26 mouse cellular contexts compared by ENCODE assay signal in the genomic region with DNA sequence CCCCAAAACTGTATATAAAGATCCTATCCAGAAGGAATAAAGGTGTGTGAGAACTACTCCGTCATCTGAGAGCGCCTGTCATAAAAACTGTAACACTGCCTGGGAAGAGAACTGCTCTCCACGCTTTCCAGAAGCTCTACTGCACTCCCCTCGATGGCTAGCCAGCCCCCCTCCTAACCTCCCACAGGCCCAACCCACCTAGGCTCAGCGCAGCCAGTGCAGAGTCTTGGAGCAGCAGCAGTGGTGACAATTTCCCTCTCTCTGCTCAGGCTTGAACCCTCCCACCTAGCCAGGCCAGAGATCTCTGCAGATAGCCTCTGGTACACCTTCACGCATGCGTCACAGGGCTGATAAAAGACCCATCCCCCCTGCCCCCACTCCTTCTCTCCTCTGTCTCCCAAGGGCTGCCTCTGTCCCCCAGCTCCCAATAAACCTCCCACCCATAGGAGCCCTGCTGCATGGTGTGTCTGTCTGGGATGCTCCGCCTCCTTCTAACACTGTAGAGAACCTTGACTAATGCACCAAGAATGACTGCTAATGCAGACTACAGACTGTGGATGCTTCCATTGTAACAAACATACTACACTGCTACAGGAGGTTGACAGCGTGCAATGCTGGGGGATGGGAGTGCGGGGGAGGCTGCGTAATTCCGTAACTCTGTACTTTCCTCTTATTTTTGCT. TPM values are rescaled to one million over a fixed set of nuclear protein-coding genes. Genes with fewer than 3 reads are reported as not detected.
DNase-seq lines count a peak whose midpoint lies in the region; ATAC-seq lines count a peak whose summit lies in the region.
"Had no signal": no experiment of that assay in that cellular context is flagged by ENCODE, and none has a peak within 500 bp of the region (broad histone marks: within the 10 kb centered on the region; RNA-seq: fewer than 3 reads in every experiment).

No protein-coding gene starts in this region.

- H3K4me1 ChIP-seq in hindbrain, embryonic 11.5 days (replicated peaks; ENCODE audit: control insufficient read depth, insufficient read depth, low read length): no peaks in the 10 kb centered on the region
- no peaks in the 10 kb centered on the region for H3K4me1 ChIP-seq in hindbrain, embryonic 16.5 days (ENCODE audit: control insufficient read depth, insufficient read depth, low read depth, low read length)
- H3K4me1 ChIP-seq in intestine, embryonic 14.5 days (replicated peaks; ENCODE audit: control insufficient read depth, insufficient read depth, low read length): peaks cover 6% of the 10 kb centered on the region; the same call in 1 of the 2 replicates
- H3K4me1 ChIP-seq in intestine, embryonic 15.5 days (replicated peaks): no peaks in the 10 kb centered on the region; the same call in 1 of the 2 replicates
- no peaks in the 10 kb centered on the region for H3K4me1 ChIP-seq in midbrain, embryonic 11.5 days (ENCODE audit: control insufficient read depth, insufficient read depth, low read length)
- no peaks in the 10 kb centered on the region for H3K4me1 ChIP-seq in midbrain, embryonic 14.5 days (ENCODE audit: control insufficient read depth, insufficient read depth, low read length)
- H3K4me1 ChIP-seq: forebrain, embryonic 12.5 days; forebrain, embryonic 15.5 days had no signal

- 84% methylated on average over 12 of the region's 12 CpGs for WGBS in hindbrain, embryonic 11.5 days
- WGBS in hindbrain, embryonic 16.5 days: 82% methylated on average over 12 of the region's 12 CpGs
- WGBS in intestine, embryonic 14.5 days: 82% methylated on average over 12 of the region's 12 CpGs
- WGBS in intestine, embryonic 15.5 days: 83% methylated on average over 12 of the region's 12 CpGs
- 83% methylated on average over 12 of the region's 12 CpGs for WGBS in midbrain, embryonic 11.5 days
- 83% methylated on average over 12 of the region's 12 CpGs for WGBS in midbrain, embryonic 14.5 days

- no peaks in the 10 kb centered on the region for H3K27me3 ChIP-seq in hindbrain, embryonic 11.5 days (ENCODE audit: control insufficient read depth, insufficient read depth, low read length)
- H3K27me3 ChIP-seq in hindbrain, embryonic 16.5 days (replicated peaks; ENCODE audit: control insufficient read depth, insufficient read depth, low read length): no peaks in the 10 kb centered on the region
- no peaks in the 10 kb centered on the region for H3K27me3 ChIP-seq in intestine, embryonic 14.5 days (replicated peaks; ENCODE audit: control insufficient read depth, insufficient read depth, low read length)
- H3K27me3 ChIP-seq in intestine, embryonic 15.5 days (replicated peaks): no peaks in the 10 kb centered on the region
- no peaks in the 10 kb centered on the region for H3K27me3 ChIP-seq in midbrain, embryonic 11.5 days (ENCODE audit: control insufficient read depth, insufficient read depth, low read length)
- no peaks in the 10 kb centered on the region for H3K27me3 ChIP-seq in midbrain, embryonic 14.5 days (ENCODE audit: control insufficient read depth, insufficient read depth, low read length)
- H3K27me3 ChIP-seq: embryonic facial prominence, embryonic 13.5 days; forebrain, embryonic 12.5 days; forebrain, embryonic 15.5 days; heart, embryonic 12.5 days; heart, embryonic 15.5 days had no signal

- H3K4me2 ChIP-seq in hindbrain, embryonic 11.5 days (replicated peaks; ENCODE audit: low read depth, low read length): no peak overlapping the region
- no peak overlapping the region for H3K4me2 ChIP-seq in hindbrain, embryonic 16.5 days (ENCODE audit: low read length)
- no peak overlapping the region for H3K4me2 ChIP-seq in intestine, embryonic 14.5 days (ENCODE audit: low read length)
- H3K4me2 ChIP-seq in intestine, embryonic 15.5 days (replicated peaks): no peak overlapping the region
- H3K4me2 ChIP-seq in midbrain, embryonic 11.5 days: no peak overlapping the region
- no peak overlapping the region for H3K4me2 ChIP-seq in midbrain, embryonic 14.5 days (ENCODE audit: low read length)
- H3K4me2 ChIP-seq: embryonic facial prominence, embryonic 13.5 days; forebrain, embryonic 12.5 days; forebrain, embryonic 15.5 days; heart, embryonic 12.5 days; heart, embryonic 15.5 days had no signal

- no peak for DNase-seq in hindbrain, embryonic 11.5 days (ENCODE audit: low spot score)
- no peak for DNase-seq in intestine, embryonic 14.5 days (ENCODE audit: low spot score)
- DNase-seq in midbrain, embryonic 11.5 days (ENCODE audit: low spot score, missing footprints): peak; percentile 56
- DNase-seq in midbrain, embryonic 14.5 days: no peak
- DNase-seq: adrenal gland, adult 8-10 months; adrenal gland, postnatal 25 days; cerebellum, adult 11-12 months; cerebellum, adult 8-10 months; cerebellum, postnatal 10 days; cerebellum, postnatal 36 days; embryo, embryonic 11 days; gastrocnemius, postnatal 25 days; heart, adult 18-20 months; heart, postnatal 10 days; heart, postnatal 36 days had no signal

- no peaks in the 10 kb centered on the region for H3K9me3 ChIP-seq in hindbrain, embryonic 11.5 days (ENCODE audit: control insufficient read depth, low read length)
- H3K9me3 ChIP-seq in hindbrain, embryonic 16.5 days (ENCODE audit: control insufficient read depth, low read length): no peaks in the 10 kb centered on the region
- H3K9me3 ChIP-seq in intestine, embryonic 14.5 days (ENCODE audit: control insufficient read depth, low read length): no peaks in the 10 kb centered on the region
- no peaks in the 10 kb centered on the region for H3K9me3 ChIP-seq in intestine, embryonic 15.5 days
- H3K9me3 ChIP-seq in midbrain, embryonic 11.5 days (ENCODE audit: control insufficient read depth, low read length): no peaks in the 10 kb centered on the region
- no peaks in the 10 kb centered on the region for H3K9me3 ChIP-seq in midbrain, embryonic 14.5 days (ENCODE audit: control insufficient read depth, low read length)
- H3K9me3 ChIP-seq: embryonic facial prominence, embryonic 13.5 days; forebrain, embryonic 12.5 days; forebrain, embryonic 15.5 days had no signal

- no peak overlapping the region for H3K9ac ChIP-seq in hindbrain, embryonic 11.5 days (ENCODE audit: low read depth, low read length)
- no peak overlapping the region for H3K9ac ChIP-seq in hindbrain, embryonic 16.5 days (ENCODE audit: low read depth, low read length)
- H3K9ac ChIP-seq in intestine, embryonic 14.5 days (ENCODE audit: low read length): no peak overlapping the region
- H3K9ac ChIP-seq in intestine, embryonic 15.5 days: no peak overlapping the region
- H3K9ac ChIP-seq in midbrain, embryonic 11.5 days (ENCODE audit: low read length): no peak overlapping the region
- no peak overlapping the region for H3K9ac ChIP-seq in midbrain, embryonic 14.5 days (replicated peaks; ENCODE audit: low read length)
- H3K9ac ChIP-seq: embryonic facial prominence, embryonic 13.5 days; forebrain, embryonic 12.5 days; forebrain, embryonic 15.5 days; heart, embryonic 12.5 days; heart, embryonic 15.5 days had no signal

- H3K4me3 ChIP-seq in hindbrain, embryonic 11.5 days (ENCODE audit: low read depth, low read length): no peak overlapping the region
- H3K4me3 ChIP-seq in hindbrain, embryonic 16.5 days (ENCODE audit: low read length): no peak overlapping the region
- H3K4me3 ChIP-seq in intestine, embryonic 14.5 days (ENCODE audit: low read depth, low read length): no peak overlapping the region
- no peak overlapping the region for H3K4me3 ChIP-seq in intestine, embryonic 15.5 days (replicated peaks)
- no peak overlapping the region for H3K4me3 ChIP-seq in midbrain, embryonic 11.5 days (ENCODE audit: low read depth, low read length)
- H3K4me3 ChIP-seq in midbrain, embryonic 14.5 days (replicated peaks; ENCODE audit: low read depth, low read length): no peak overlapping the region
- H3K4me3 ChIP-seq: embryonic facial prominence, embryonic 10.5 days; embryonic facial prominence, embryonic 13.5 days; erythroblast, embryonic 14.5 days; forebrain, embryonic 12.5 days; forebrain, embryonic 15.5 days; heart, embryonic 12.5 days; heart, embryonic 15.5 days; hindbrain, embryonic 10.5 days had no signal

- no peak overlapping the region for H3K27ac ChIP-seq in hindbrain, embryonic 11.5 days (ENCODE audit: low read depth, low read length)
- no peak overlapping the region for H3K27ac ChIP-seq in hindbrain, embryonic 16.5 days (ENCODE audit: low read depth, low read length)
- no peak overlapping the region for H3K27ac ChIP-seq in intestine, embryonic 14.5 days (ENCODE audit: low read depth)
- H3K27ac ChIP-seq in intestine, embryonic 15.5 days: no peak overlapping the region
- H3K27ac ChIP-seq in midbrain, embryonic 11.5 days (ENCODE audit: low read depth, low read length): no peak overlapping the region
- no peak overlapping the region for H3K27ac ChIP-seq in midbrain, embryonic 14.5 days (replicated peaks; ENCODE audit: low read depth, low read length)
- H3K27ac ChIP-seq: embryonic facial prominence, embryonic 10.5 days; embryonic facial prominence, embryonic 13.5 days; forebrain, embryonic 12.5 days; forebrain, embryonic 15.5 days; heart, embryonic 15.5 days; hindbrain, embryonic 10.5 days had no signal

- peak; percentile 63 for ATAC-seq in hindbrain, embryonic 11.5 days (ENCODE audit: low FRiP score)
- ATAC-seq in hindbrain, embryonic 16.5 days: no peak
- peak; percentile 12; the same call in 1 of the 2 replicates for ATAC-seq in intestine, embryonic 14.5 days (replicated peaks; ENCODE audit: low FRiP score, low TSS enrichment, low read depth)
- no peak for ATAC-seq in intestine, embryonic 15.5 days
- no peak for ATAC-seq in midbrain, embryonic 11.5 days (ENCODE audit: low FRiP score)
- ATAC-seq in midbrain, embryonic 14.5 days (ENCODE audit: low FRiP score, low TSS enrichment): no peak
- ATAC-seq: activated CD4-positive, CD25-positive, alpha-beta regulatory T cell, adult 4 months; forebrain, embryonic 15.5 days had no signal

- H3K36me3 ChIP-seq in hindbrain, embryonic 11.5 days (ENCODE audit: control insufficient read depth, insufficient read depth, low read length): no peaks in the 10 kb centered on the region
- no peaks in the 10 kb centered on the region for H3K36me3 ChIP-seq in hindbrain, embryonic 16.5 days (ENCODE audit: control insufficient read depth, insufficient read depth, low read length)
- H3K36me3 ChIP-seq in intestine, embryonic 14.5 days (ENCODE audit: control insufficient read depth, insufficient read depth, low read length): no peaks in the 10 kb centered on the region
- no peaks in the 10 kb centered on the region for H3K36me3 ChIP-seq in intestine, embryonic 15.5 days
- no peaks in the 10 kb centered on the region for H3K36me3 ChIP-seq in midbrain, embryonic 11.5 days (ENCODE audit: control insufficient read depth, insufficient read depth, low read length)
- H3K36me3 ChIP-seq in midbrain, embryonic 14.5 days (ENCODE audit: control insufficient read depth, insufficient read depth, low read length): no peaks in the 10 kb centered on the region
- H3K36me3 ChIP-seq: embryonic facial prominence, embryonic 10.5 days; embryonic facial prominence, embryonic 13.5 days; forebrain, embryonic 12.5 days; forebrain, embryonic 15.5 days; heart, embryonic 12.5 days; heart, embryonic 15.5 days; hindbrain, embryonic 10.5 days had no signal

RNA-seq across cellular contexts. Expression of a gene that starts 43.4 kb away (rescaled TPM):
- 15.8 and 17.2 TPM in 2 replicates for polyA plus RNA-seq in hindbrain, embryonic 11.5 days (2014; fragmentation: Nextera tagmentation; extraction: Ambion mirVana)
- polyA plus RNA-seq in hindbrain, embryonic 16.5 days (2015; fragmentation: Nextera tagmentation; extraction: Ambion mirVana): 12.4 and 14.9 TPM in 2 replicates
- 21.1 and 22.9 TPM in 2 replicates for polyA plus RNA-seq in intestine, embryonic 14.5 days (2014; fragmentation: Nextera tagmentation; extraction: Ambion mirVana)
- 22.7 and 23.3 TPM in 2 replicates for polyA plus RNA-seq in intestine, embryonic 15.5 days (2015; fragmentation: Nextera tagmentation; extraction: Ambion mirVana)
- 15.7 and 17.4 TPM in 2 replicates for polyA plus RNA-seq in midbrain, embryonic 11.5 days (2014; fragmentation: Nextera tagmentation; extraction: Ambion mirVana)
- 7.6 and 11.1 TPM in 2 replicates for polyA plus RNA-seq in midbrain, embryonic 14.5 days (2014; fragmentation: Nextera tagmentation; extraction: Ambion mirVana)

RNA-seq across cellular contexts. Expression of a gene that starts 43.7 kb away (rescaled TPM):
- 104 and 108 TPM in 2 replicates for polyA plus RNA-seq in hindbrain, embryonic 11.5 days (2014; fragmentation: Nextera tagmentation; extraction: Ambion mirVana)
- 68.0 and 72.8 TPM in 2 replicates for polyA plus RNA-seq in hindbrain, embryonic 16.5 days (2015; fragmentation: Nextera tagmentation; extraction: Ambion mirVana)
- polyA plus RNA-seq in intestine, embryonic 14.5 days (2014; fragmentation: Nextera tagmentation; extraction: Ambion mirVana): 134 and 139 TPM in 2 replicates
- polyA plus RNA-seq in intestine, embryonic 15.5 days (2015; fragmentation: Nextera tagmentation; extraction: Ambion mirVana): 131 and 140 TPM in 2 replicates
- polyA plus RNA-seq in midbrain, embryonic 11.5 days (2014; fragmentation: Nextera tagmentation; extraction: Ambion mirVana): 105 and 111 TPM in 2 replicates
- polyA plus RNA-seq in midbrain, embryonic 14.5 days (2014; fragmentation: Nextera tagmentation; extraction: Ambion mirVana): 55.6 and 69.3 TPM in 2 replicates

Comparison
In these comparisons a context has a peak if more than half of its experiments do, and no peak if none do; other contexts are left out.
1. ATAC-seq: peak in hindbrain, embryonic 11.5 days (single experiment) and intestine, embryonic 14.5 days (single experiment); none in hindbrain, embryonic 16.5 days (single experiment), intestine, embryonic 15.5 days (single experiment), midbrain, embryonic 11.5 days (single experiment) and midbrain, embryonic 14.5 days (single experiment).